Mouse (Mus musculus) gonadal fat pad, adult 2 months (tissue): Measurements from ENCODE around the gene Hemgn. TPM values are rescaled to one million over a fixed set of nuclear protein-coding genes. Genes with fewer than 3 reads are reported as not detected.

Experiments used
- DNase-seq: peaks from one replicate; pipeline ENCODE4 v3.0.0-alpha.2; 2012; ENCODE audit warnings: low read depth
- polyA plus RNA-seq: library from polyadenylated mRNA; depleted of rRNA; stranded (reverse); fragments of >200 nt; gene quantifications from 2 replicates; pipeline ENCODE4 v1.2.3, GENCODE M21; 2012

Hemgn gene
- polyA plus RNA-seq, 1 experiment = 0.08 TPM

DNA sequence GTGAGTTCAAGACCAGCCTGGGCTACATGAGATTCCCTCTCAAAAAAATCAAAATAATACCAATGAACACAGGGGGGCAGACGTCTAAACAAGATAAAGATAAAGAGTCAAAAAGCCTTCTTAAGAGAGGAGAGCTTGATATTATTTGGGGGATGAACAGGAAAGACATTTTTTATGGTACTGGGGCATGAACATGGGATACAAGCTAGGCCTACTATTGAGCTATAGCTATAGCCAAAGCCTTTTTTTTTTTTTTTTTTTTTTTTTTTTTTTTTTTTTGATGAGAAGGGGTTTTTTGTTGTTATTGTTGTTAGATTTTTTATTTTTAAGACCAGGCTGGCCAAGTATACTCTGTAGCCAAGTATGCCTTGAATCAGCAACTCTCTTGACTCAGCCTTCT, 1.2 kb downstream of the Hemgn start:
- no peak for DNase-seq

DNA sequence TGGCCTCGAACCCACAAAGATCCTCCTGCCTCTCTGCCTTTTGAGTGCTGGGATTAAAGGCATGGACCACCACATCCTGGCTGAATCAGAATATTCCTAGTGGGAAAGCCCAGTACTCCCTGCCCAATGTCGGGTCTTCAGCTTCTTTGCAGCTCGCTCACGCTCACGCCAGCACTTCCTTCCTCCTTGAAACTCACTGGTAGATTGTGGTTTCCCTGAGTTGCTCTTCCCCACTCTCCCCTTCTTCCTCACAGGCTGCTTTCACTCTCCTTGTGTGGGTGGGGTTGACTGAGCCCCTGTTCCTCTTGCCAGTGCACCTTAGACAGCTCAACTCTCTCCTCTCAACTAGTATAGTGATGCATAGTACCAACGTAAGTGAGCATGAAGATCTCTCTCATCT, 1.8 kb downstream of the Hemgn start:
- no peak for DNase-seq

DNA sequence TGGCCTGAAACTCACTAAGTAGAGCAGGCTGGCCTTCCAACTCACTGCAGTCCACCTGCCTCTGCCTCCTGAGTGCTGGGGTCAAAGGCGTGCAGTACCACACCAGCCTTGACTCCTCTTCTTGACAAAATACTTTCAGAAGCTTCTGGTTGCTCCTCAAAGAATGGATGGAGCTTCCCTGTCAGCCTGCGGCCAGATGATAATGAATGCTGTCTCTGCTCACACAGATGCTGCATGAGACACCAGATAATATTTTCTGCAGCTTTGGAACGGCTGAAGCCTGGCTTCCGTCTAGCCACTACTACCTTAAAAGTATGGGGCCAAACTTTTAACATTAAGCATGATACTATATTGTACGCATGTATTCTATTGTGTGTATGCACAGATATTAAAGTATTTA, 2.6 kb downstream of the Hemgn start:
- DNase-seq = no peak

DNA sequence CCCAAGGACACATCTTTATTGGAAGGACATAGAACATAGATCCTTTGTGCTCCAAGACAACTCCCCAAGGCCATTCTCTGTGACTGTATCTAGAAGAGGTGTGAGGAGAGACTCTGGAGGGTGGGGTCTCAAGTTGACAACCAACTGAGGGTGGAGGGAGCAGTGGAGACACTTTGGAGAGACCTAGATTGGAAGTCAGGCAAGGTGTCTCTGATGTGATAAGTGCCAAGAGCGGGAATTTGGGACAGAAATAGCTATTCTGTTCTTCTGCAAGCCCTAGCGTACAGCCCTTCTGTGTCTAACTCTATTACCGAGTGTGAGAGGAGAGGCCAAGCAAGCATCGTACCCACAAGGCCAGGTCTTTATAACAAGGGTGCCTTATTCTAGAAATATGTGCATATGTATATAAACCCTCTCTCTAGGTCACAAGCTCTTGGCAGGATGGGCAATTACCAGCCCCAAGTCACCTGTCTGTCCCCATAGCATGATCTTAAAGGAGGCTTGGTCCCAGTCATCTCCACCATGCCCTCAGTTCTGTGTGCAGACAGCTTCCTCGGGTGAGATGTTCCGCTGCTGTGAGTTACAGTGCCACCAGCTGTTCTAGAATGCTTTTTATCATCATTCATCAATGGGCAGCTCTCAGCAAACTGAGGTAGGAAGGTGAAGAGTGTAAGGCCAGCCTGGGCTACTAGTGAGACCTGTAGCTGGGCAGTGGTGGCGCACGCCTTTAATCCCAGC, 6.2 kb downstream of the Hemgn start:
- no peak for DNase-seq

DNA sequence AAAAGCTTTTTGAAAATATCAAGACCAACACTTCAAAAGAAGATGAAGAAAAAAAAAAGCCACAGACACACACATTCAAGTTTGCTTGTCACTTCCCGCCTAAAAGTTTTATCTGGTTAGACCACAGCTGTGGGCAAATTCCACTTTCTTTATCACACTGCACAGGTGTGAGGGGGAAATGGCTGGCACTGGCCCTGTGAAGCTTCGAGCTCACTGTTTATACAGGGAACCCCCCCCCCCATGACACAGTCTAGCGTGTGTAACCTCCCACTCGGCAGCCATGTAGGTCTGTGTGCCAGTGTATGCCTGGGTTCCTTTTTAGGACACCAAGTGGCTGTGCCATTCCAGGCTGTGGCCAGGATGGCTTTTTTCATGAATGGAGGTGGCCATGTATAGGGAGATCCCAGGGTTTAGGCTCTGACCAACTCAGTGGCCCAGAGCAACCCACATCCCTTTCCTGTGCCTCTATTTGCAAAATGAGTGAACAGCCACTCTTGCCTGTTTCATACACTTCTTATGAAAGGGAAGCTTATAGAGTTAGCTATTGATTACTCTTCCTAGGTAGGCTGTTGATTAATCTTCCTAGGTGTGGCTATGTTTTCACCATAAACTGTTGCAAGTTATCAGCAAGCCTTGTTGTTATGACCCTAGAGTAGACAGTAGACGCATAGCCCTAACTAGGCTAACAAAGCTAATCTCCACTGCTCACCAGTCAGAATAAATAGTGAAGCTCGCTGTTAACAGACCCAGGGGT, 9.1 kb downstream of the Hemgn start:
- no peak for DNase-seq

DNA sequence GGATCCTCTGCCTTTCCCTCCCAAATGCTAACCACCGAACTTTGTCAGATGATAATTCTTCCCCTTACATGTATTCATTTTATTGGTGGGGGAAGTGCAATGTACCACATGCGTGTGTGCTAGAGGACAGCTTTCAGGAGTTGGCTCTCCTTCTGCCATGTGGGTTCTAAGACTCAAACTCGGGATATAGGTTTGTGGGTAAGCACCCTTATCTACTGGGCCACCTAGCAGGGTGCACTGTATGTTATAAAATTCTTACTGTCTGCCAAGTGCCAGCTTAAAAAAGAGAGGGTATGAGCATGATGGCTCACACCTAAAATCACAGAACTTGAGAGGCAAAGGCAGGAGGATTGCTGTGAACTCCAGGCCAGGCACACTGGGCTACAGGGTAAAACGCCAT, 14.5 kb downstream of the Hemgn start:
- DNase-seq = no peak

DNA sequence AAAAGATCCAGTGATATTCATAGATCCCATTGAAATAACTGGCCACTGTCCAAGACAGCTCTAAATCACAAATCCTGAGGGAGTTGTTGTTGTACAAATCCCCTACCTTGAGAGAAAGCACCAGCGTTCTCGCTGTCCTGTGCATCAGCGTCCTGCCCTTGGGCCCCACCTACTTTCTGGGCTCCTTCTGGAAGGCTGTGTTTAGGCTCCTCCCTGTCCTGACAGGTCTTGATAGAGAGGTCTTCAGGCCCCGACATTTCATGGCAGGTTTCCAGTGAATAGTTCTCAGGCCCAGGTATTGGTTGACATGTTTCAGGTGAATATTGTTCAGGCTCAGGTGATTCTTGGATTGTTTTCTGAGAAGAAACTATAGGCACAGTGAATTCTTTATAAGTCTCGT, 17.6 kb downstream of the Hemgn start:
- DNase-seq = no peak

DNA sequence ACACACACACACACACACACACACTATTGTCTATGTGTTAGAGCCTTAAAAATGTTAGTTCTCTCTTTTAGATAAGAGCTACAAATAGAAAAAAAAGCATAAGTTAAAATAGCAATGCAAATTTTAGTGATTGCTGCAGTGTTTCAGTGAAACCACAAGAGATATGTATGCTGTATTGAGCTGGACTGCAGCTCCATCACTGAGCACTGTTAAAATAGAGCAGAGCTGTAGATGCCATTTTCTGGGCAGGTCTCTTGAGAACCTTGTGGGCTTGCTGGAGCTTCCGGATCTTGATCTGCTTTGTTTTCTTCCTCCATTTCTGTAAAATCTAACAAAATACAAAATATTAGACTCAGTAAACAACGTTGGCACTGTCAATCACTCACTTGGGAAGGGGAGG, 18.9 kb downstream of the Hemgn start:
- DNase-seq = no peak

DNA sequence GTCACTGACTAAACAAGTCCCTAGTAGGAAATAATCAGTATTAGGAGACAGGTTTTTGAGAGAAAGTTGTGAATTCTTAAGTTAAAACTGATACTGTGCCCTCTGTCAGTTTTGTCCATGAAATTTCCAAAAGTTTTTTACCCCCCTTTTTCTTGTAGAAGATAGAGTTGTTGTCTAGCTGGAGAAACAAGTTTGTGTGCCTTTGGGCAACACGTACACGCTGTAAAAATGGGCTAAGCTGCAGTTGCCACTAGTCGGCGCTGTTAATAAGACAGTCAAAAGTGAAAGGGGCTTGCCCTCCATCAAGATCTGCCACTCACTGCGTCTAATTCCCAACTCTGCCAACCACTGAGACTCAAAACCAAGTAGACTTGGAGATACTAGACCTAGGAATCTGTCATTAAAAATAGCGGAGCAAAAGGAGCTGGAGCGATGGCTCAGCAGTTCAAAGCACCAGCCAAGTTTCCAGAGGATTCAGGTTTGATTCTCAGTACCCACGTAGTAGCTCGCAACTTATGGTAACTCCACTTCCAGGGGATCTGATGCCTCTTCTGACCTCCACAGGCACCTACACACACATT, 22.8 kb downstream of the Hemgn start:
- no peak for DNase-seq

DNA sequence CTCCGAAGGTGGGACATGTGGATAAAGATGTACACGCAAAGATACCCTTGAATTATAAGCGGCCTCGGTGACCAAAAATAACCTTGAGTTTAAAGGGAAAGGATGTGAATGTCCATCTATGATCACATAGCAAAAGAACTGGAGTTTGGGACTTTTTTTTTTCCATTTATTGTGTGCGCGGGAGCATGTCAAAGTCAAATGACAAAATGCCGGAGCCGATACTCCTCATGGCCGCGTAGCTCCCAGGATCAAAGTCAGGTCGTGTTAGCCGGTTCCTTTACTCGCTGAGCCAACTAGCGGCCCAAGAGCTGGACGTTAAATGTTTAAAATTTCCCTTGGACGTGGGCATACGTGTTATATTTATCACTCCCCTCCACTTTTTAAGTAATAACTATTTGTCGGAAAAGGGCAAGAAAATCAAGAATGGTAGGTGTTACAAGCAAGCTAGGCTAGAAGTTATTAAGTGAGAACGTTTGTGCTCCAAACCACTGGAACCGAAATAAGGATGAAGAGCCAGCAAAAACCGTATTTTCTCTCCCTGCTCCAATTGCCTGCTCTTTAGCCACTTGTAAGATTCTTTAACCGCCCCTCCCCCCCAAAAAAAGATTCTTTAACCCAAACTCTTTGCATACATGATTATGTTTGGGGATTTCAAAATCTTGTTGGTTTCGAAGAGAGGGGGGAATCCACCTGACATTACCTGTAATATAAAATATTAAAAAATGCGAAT, 23.5 kb downstream of the Hemgn start:
- DNase-seq = no peak

DNA sequence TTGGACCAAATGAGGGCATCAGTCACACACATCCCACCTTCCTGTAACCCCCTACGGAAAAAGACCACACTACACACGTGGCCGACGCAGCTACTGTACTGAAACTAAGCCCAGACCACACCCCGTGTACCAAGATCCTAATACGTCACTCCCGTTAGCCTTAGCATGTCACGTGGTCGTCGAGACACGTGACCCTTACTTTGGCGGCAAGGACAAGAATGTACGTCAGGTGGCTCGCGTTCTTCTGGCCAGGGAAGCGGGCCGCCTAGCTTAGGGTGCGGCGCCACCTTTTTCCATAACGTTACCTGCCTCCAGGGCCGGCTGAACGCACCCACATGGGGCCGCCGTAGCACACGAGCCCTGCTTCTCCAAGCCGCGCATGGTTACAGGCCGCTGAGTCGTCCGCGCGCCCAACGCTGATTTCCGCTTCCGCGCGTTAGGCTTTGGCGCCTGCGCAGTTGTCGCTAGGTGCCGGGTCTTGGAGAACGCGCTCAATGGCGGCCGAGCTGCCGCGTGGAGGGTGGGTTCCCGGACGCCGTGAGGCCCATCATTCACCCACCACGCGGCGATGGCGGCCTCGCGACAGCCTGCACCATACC, 24.2 kb downstream of the Hemgn start, which contains the start of gene Trmo:
Trmo (minus strand) TSS at position 425 of the 599 bp plus-strand sequence.
- DNase-seq = peak; percentile 77

DNA sequence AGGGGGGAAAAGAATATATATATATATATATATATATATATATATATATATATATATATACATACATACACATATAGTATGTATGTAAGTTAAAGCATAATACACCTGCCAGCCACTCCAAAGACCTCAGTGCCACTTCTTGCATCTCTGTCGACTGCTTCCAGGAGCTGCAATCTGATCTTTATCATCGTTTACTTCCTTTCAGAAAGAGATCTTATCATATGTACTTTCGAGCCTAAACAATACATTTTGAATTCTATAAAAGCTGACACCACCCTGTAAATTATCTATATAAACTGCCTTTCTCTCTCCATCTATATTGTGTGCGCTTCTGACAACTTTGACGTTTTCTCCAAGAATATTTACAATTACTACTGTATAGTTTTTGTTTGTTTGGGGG, 24.8 kb downstream of the Hemgn start:
- no peak for DNase-seq

DNA sequence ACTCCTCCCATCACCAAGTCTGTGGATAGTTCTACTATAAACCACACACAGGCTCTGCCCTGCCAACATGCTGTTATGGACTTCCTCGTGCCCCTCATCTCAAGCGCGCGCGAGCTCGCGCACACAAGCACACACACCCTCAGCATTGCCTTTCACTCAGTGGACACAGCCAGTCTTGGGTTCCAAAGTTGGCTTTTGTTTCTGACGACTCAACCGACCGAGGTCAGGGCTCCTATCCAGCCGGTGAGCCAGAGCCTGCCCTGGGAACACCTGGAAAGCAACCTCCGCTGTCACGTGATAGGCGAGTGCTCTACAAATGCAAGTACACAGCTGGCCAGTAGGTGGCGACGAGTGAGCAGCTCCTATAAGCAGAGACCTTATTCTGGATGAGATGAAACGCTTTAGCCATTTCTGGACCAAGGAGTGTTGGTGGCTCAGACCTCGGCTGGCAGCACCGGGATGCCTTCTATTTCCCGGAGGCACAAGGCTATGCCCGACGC, 38.4 kb downstream of the Hemgn start:
- no peak for DNase-seq

DNA sequence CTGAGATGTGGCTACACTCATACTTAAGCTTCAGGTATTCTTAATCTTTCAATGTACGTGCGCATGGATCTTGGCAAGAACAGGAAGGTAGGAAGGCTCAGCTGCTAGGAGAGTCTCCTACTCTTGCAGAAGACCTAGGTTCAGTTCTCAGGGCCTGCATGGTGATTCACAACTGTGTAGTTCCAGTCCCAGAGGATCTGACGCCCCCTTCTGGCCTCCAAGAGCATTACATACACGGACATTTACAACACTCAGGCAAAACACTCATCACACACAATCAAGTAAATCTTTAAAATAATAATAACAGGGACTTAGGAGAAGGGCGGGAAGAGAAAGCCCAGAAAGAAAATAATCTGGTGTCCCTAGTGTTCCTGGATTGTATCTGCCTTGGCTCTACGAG, 38.9 kb downstream of the Hemgn start:
- no peak for DNase-seq

DNA sequence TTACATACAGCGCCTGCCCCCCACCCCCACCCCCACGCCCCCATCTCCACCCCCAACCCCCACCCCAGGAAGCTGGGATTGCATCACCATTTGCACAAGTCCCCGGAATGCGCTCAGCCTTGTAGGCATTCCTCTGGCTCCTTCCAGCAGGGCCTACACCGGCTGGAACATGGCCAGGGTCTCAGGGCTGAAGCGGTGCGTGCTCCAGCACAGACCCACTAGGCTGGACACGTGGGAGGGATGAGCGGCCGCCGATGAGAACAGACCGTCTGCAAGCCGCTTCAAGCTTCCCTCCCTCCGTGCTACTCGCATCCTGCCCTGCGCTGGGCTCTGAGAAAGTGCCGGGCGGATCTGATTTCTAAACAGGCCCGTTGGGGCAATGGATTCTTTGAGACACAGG, 42.3 kb downstream of the Hemgn start:
- DNase-seq = no peak

DNA sequence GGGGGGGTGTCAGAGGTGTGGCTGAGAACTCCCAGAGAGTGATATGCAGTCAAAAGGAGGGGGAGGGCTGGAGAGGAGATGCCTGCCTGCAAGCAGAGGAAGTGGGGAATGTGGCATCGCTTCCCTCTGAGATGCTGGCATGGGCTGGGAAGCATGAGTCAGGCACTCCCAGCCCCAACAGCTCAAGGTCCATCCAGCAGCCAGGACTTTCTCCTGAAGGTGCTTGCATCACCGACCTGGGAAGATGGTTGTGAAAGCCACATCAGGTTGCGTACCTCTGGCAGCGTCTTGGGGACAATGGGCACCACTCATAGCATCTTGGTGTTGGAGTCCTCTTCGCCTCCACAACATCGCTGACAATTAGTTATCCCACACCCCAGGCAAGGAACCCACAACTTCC, 42.9 kb downstream of the Hemgn start:
- peak; percentile 66 for DNase-seq

DNA sequence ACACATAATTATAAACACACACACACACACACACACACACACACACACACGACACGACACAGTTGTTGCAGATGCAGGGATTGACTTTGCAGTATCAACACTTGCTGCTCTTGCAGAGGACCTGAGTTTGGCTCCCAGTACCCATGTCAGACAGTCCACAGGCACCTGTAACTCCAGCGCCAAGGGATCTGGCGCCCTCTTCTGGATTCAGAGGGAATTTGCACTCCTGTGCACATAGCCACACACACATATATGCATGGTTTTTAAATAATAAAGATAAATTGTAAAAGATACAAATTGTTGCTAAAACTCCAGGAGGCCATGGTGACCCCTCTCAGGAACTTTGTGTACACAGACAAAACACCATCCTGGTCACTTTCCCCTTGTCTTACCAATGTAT, 44.2 kb downstream of the Hemgn start:
- no peak for DNase-seq

DNA sequence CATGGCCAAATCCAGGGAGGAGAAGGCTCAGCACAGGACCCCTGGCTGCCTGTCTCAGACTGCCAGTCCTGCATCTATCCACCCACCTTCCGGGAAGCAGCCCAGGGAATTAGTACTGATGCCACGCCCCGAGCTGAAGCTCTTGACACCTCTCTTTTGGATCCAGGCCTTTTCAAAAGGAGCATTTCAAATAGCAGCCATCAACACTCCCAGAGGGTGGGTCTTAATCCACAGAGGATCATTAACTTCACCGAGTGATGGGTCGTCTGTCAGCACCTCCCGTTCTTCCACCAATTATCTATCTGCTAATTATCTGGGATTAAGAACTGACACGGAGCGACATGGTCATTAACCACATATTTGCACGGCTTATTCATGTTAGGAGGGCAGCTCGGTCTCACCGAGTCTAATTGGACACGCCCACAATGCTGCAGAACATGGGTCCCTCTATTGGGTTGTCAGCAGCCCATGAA, 45.8 kb downstream of the Hemgn start:
- no peak for DNase-seq

DNA sequence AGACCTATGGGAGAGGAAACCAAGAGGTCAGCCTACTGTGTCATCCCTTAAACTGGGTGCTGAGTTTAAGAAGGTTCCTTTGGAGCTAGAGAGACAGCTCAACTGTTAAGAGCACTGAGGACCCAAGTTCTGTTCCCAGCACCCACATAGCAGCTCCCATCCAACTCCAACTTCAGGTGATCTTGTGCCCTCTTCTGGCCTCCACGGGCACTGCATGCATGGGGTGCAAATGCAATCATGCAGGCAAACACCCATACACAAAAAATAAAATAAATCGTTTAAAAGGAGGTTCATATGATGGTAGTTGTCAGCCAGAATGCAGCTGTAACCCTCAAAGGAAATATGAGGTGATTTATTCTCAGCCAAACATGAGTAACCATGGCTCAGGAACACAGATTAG, 48.9 kb downstream of the Hemgn start:
- no peak for DNase-seq

DNA sequence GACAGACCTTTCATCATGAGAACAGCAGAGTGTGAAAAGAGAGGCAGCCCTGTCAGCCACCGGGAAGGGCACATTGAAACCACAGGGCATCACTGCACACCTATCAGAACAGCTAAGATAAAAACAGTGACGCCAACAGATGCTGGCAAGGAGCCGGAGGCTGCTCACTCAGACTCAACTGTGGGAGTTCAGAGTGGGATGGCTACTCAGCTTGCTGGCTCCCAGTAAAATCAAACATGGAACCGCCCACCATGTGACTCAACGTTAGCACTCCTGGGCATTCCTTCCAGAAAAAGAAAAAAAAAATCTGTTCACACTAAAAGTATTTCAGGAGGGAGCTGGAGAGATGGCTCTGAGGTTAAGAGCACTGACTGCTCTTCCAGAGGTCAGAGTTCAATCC, 52.0 kb downstream of the Hemgn start:
- DNase-seq = no peak

DNA sequence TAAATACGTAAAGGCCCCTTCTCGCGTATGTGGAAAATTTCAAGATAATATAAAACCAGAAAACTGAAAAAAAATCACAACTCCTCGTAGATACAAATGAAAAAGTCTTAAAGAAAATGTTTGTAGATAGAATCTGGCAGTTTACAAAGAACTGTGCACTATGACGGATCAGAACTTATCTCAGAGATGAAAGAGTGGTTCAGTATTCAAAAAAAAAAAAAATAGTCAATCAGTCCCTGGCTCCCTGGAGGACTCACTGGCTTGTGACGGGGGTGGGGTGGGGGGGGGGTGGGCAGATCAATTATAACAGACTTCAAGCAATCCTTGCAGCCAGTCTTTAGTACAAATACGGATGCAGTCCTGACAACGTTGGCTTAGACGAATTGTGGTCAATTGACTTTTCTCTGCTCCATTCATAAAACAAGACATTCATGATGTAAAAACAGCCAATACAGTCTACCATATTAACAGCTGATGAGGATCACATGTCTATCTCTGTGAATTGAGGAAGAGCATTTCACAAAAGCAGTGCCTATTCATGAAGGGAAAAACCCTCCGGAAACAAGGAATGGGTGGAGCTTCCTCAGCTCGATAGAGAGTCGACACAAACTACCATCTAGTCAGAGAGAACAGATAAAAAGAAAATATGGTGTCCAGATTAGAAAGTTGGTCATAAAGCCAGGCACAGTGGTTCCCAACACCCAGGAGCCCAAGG, 53.6 kb downstream of the Hemgn start:
- no peak for DNase-seq
